Mouse (Mus musculus) left cerebral cortex, adult 2 months (tissue): ENCODE measurements around the gene Hist2h2ac. TPM values are rescaled to one million over a fixed set of nuclear protein-coding genes. Genes with fewer than 3 reads are reported as not detected.
"Not testable (repeated sequence)": the region's sequence is repeated elsewhere in the genome, so short reads cannot be mapped to it uniquely, and the experiment has no call there.

ENCODE experiments used
- DNase-seq, 2 experiments: peaks; one replicate each; pipeline ENCODE4 v3.0.0; 2021 to 2022; ENCODE audit warnings: low spot score in 2 of 2, mixed read lengths in 1 of 2; ENCODE audit errors: extremely low spot score in 1 of 2
- H3K27ac ChIP-seq: fragments of 200-600 bp; 2 replicates; pipeline ENCODE4 v1.8.1; 2022
- H3K4me3 ChIP-seq: fragments of 200-600 bp; 2 replicates; pipeline ENCODE4 v1.8.1; 2022
- CTCF ChIP-seq: fragments of 200-600 bp; IDR thresholded peaks from 2 replicates; pipeline ENCODE4 v1.8.1; 2022; ENCODE audit warnings: antibody characterized with exemption, mild to moderate bottlenecking, moderate library complexity
- intact Hi-C: fragments of 180-260 bp; cut with DNase I; formaldehyde crosslinking; loops from one replicate; pipeline ENCODE4 v1.15.1; 2025
- total RNA-seq, 2 experiments: library from RNA; stranded (reverse); gene quantifications; 2 replicates each; pipeline ENCODE4 v1.2.3; 2021

Hist2h2ac gene
- total RNA-seq, 2 experiments from 2014 or later = 20.6 to 30.5 TPM

DNA sequence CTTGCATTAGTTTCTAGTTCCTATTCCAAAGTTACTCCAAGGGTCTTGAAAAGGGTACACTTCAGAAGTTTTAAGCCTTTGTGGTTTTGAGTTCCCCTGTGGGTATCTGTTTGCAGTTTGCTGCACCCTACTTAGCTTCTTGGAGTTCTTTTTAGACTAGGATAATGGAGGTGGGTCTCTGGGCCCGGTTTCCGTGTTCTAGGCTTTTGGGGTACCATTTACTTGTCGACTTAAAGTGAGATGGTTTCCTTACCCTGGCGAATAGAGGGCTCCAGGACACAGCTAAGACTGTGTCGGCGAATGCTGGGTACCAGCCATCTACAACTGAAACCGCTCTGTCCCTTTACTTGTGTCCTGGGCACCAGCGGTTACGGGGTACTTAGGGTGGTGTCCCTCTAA, 959 bp upstream of the Hist2h2ac start:
- no peak for TF ChIP-seq CTCF
- intact Hi-C loops = loop anchor here (2.0 kb wide), 2 partner anchors 15 to 41 kb away; partner anchors contain the start of gene Hist2h4
- DNase-seq = no peak
- H3K27ac ChIP-seq = peak overlapping the region; percentile 98
- H3K4me3 ChIP-seq = peak overlapping the region; percentile 77

DNA sequence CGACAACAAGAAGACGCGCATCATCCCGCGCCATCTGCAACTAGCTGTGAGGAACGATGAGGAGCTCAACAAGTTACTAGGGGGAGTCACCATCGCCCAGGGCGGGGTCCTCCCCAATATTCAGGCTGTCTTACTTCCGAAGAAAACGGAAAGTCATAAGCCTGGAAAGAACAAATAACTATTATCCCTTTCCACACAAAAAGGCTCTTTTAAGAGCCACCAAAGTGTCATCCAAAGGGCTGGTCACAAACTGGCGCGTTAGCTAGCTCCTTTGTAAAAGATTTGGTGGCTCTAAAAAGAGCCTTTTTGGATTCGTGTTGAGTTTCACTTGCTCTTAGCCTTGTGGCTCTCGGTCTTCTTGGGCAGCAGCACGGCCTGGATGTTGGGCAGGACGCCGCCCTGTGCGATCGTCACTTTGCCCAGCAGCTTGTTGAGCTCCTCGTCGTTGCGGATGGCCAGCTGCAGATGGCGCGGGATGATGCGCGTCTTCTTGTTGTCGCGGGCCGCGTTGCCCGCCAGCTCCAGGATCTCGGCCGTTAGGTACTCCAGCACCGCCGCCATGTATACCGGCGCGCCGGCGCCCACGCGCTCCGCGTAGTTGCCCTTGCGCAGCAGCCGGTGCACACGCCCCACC, 432 bp downstream of the Hist2h2ac start:
- peak overlapping the region; percentile 98 for H3K27ac ChIP-seq
- peak overlapping the region; percentile 77 for H3K4me3 ChIP-seq
- not testable (repeated sequence) for DNase-seq
- intact Hi-C loops = loop anchor here (2.0 kb wide), 1 partner anchor 43 kb away; the partner anchor contains the start of gene Hist2h4

DNA sequence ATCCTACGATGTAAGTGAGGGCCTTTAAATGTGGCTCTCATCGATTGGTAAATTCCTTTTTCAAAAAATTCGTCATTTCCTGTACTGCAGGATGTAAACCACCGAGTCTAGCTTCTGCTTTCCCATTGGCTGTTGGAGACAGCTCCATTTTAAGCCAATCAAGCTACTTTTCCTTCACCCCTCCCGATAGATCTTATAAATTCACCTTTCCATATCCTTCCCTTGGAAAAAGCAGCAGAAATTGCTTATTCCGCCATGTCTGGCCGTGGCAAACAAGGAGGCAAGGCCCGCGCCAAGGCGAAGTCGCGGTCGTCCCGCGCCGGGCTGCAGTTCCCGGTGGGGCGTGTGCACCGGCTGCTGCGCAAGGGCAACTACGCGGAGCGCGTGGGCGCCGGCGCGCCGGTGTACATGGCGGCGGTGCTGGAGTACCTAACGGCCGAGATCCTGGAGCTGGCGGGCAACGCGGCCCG, 984 bp downstream of the Hist2h2ac start, which contains the start of the genes Bola1 and Hist2h2ab:
Gene Bola1 (minus strand): TSS at position 49 of the 470 bp plus-strand sequence.
Gene Hist2h2ab (plus strand): TSS at position 205 of the 470 bp plus-strand sequence.
- intact Hi-C loops = loop anchor here (2.0 to 5.0 kb wide), 2 partner anchors 43 to 152 kb away; partner anchors contain the start of gene Hist2h4
- DNase-seq = peak; percentile 75 to 76
- Histone ChIP-seq H3K27ac (peak within 1 kb of the TSS; percentile 98), H3K4me3 (peak within 1 kb of the TSS; percentile 77)
- TF ChIP-seq CTCF = no peak

DNA sequence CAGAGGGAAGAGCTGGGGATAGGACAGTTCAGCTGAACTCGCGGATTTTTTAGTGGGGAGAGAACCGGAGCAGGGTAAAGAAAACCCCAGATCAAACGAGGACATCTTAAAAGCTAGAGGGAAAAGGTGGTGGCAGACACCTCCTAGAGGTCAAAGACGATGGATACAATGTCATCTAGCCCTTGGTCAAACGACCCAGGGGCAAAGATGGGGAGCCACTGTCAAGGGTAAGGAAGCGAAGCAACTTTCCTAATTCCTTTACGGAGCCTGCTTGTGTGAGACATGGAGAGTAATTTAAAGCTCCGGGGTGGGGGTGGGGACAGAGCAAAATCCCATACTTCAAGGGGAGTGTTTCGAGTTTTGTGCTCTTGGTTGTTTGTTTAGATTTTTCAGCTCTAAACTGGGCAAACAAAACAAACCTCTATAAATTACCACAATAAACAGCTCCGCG, 1.5 kb downstream of the Hist2h2ac start:
- peak overlapping the region; percentile 77 for H3K4me3 ChIP-seq
- peak overlapping the region; percentile 98 for H3K27ac ChIP-seq
- TF ChIP-seq CTCF = peak; percentile 28
- peak in 1 of 2 experiments; percentile 25 for DNase-seq
- intact Hi-C loops = loop anchor here (5.0 kb wide), 1 partner anchor 152 kb away; no protein-coding TSS in a partner anchor

DNA sequence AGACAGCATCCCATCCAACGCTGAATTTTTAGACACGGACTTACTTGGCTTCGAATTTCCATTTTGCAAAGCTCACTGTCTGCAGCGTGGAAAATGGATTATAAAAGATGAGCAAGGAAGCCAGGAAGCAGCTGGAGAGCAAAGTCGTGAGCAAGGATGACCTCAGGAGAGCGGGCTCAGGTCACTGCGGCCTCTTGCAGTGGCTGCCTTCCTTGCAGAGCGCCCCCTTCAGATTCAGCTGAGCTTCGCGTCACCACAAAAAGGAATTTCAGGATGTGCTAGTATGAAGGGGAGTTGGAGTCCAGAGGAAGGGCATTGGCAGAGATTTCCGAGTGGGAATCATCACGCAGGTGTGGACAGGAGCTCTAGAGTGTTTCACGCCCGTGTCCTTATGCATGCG, 11.4 kb downstream of the Hist2h2ac start:
- TF ChIP-seq CTCF = peak; percentile 34
- Histone ChIP-seq H3K27ac (no peak overlapping the region), H3K4me3 (no peak overlapping the region)
- no peak for DNase-seq
- intact Hi-C loops = no loop called here

DNA sequence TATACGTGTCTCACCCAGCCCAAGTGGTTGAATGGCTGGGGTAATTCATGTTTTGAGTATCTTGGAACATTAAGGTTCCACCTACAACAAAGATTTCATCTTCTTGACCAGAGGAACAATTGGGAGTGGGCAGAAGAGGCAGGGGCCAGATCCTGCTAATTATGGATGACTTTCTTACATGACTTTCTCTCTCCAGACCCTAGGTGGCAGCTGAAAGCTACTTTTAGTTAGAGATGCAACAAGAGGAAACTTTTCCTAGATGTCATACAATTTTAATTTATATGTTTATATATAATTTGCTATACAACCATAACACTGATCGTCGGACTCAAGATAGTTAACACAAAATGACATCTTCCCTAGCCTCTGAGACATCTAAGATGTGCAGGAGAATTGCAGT, 12.9 kb downstream of the Hist2h2ac start:
- Histone ChIP-seq H3K4me3 (no peak overlapping the region), H3K27ac (no peak overlapping the region)
- intact Hi-C loops = no loop called here
- peak; percentile 17 for TF ChIP-seq CTCF
- no peak for DNase-seq

DNA sequence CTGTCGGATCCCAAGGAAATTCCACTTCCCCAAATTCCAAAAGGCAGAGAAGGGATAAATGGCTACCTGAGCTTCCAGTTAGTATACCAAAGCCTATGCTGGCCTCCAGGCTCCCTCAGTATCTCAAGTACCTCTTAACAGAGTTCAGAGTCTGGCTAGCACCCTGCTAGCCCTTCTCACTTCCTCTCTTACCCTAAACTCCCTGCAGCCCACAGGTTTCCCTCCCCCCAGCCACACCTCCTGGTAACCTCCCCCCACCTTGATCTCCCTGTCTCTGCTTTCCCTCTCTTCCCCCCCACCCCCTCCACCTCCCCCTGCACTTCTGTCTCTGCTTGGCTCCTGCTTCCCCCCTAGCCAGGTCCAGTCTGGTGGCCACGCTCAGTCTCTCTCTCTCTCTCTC, 20.9 kb downstream of the Hist2h2ac start:
- no peak overlapping the region for H3K4me3 ChIP-seq
- TF ChIP-seq CTCF = no peak
- DNase-seq = no peak
- intact Hi-C loops = no loop called here
- no peak overlapping the region for H3K27ac ChIP-seq

DNA sequence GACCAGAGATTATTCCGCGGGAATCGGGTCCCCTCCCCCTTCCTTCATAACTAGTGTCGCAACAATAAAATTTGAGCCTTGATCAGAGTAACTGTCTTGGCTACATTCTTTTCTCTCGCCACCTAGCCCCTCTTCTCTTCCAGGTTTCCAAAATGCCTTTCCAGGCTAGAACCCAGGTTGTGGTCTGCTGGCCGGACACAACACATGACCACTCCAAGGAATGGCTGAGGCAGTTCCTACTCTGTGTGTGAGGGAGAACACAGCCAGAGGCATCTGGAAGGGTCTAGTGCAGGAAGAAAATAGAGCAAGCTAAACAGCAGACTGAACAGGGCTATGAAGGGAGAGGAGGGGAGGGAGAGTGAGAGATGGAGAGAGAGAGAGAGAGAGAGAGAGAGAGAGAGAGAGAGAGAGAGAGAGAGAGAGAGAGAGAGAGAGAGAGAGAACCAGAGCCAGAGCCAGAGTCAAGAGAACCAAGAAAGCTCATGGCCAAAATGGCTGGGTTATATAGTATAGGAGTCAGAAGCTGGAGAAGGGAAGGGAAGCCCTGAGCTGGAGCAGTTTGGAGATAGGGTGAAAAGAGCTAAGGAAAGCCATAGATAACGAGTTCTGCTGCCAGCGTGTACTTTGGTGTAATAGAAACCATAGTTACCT, 22.0 kb downstream of the Hist2h2ac start:
- H3K27ac ChIP-seq, intact Hi-C loops, H3K4me3 ChIP-seq, DNase-seq: not testable (repeated sequence)

DNA sequence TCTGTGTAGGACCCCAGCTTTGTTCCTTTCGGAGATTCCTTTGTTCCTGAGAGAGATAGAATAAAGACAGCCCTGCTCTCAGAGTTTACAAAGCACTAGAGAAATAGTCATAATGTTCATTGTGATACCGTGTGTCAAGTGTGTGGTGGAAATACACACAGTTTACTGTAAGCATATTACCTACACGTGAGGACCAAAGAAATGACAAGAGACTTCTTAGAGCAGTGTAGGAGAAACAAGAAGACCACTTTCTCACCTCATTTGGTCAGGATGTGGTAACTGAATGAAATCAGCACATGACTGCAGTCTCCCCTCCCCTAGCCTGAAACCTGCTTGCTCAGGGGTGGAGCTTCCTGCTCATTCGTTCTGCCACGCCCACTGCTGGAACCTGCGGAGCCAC, 22.5 kb downstream of the Hist2h2ac start:
- DNase-seq = no peak
- Histone ChIP-seq H3K27ac (no peak overlapping the region; the same call in 1 of the 2 replicates), H3K4me3 (peak overlapping the region; percentile 57; the same call in 1 of the 2 replicates)
- intact Hi-C loops = no loop called here
- TF ChIP-seq CTCF = no peak

DNA sequence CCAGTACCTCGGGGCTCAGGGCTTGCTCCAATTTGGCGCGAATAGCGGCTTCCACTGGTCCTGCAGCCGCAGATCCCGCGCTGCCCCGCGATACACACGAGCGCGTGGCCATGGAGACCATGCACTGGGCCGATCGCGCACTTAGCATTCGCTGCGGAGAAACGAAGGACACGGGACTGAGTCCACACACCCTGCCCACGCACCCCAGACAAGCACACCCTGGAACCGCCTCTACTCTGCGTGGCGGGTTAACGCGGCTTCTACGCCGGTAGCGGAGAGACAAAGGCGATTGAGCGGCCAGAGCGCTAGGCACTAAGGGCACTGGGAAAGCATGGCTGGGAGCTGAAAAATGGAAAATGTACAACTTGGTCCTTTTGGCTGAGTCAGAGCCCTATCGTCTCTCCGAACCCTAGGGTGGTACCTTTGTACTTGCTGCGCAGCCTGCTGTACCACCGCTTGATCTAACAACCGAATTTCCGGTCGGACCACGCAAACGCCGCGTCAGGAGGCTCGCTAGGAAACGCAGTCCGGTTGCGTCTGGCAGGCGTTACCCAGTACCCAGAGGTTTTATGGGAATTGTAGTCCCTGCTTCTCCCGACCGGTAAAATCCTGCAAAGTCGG, 23.4 kb downstream of the Hist2h2ac start:
- peak; percentile 90 to 91 for DNase-seq
- Histone ChIP-seq H3K4me3 (peak overlapping the region; percentile 57), H3K27ac (peak overlapping the region; percentile 95)
- TF ChIP-seq CTCF = no peak; the same call in 1 of the 2 replicates
- intact Hi-C loops = no loop called here

DNA sequence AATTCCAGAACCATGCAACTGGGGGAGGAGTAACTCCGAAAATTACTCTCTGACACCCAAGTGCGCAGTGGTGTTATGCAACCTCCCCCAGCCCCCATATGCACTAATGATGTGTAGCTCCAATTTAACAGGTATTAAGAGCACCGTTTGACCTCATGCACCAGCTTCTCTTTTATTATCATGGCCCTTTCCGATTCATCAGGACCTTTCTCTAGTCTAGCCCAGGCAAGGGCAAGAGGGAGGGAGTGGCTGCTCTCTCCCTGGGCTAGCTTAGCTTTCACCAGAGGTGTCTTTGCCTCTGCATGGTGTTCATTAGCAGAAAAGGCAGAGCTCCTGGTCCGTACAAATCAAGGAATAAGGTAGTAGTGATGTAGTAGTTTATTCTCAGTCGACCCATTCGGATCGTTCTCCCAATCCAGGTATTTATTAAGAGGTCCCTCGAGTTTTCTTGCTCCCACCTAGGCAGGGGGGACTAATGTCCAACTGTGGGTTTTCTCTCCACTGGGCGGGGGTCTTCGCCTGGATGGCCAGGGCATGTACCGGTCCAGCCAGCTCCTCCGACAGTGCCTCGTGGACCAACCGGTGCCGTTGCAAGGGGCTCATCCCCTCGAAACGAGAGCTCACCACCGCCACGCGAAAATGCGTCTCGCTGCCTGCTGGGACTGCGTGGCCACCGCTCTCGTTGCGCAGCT, 24.1 kb downstream of the Hist2h2ac start:
- peak overlapping the region; percentile 95 for H3K27ac ChIP-seq
- DNase-seq = no peak
- intact Hi-C loops = no loop called here
- H3K4me3 ChIP-seq = peak overlapping the region; percentile 57
- no peak for TF ChIP-seq CTCF
